Mouse (Mus musculus) E14TG2a.4 (cell line): ENCODE measurements around the gene Hivep2.

Experiments used
- CTCF ChIP-seq: conservative IDR thresholded peaks from 2 replicates; pipeline ENCODE4 v1.5.1; 2014; ENCODE audit warnings: low read length
- POU5F1 ChIP-seq: IDR thresholded peaks from 2 replicates; pipeline ENCODE4 v1.6.1; 2014; ENCODE audit warnings: low read length, borderline replicate concordance

DNA sequence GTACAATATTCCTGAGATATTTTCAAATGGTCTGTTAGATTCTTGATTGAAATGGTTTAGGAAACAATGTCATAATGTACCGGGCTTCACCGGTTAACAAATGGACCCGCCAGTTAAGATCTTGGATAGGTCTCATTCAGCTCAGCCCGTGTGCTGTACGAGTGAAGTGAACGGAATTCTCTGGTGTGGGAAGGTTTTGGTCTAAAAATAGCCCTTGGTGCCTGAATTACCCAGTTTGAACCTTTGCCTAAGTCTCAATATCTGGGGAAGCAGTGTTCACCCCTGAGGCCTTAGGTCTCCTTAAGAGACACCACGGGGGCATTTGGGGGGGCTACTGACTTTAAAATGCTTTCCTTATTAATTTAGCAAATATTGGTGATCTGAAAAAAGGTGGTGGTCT, 8.6 kb downstream of the Hivep2 start:
- TF ChIP-seq CTCF (no peak), POU5F1 (no peak)
